Mouse (Mus musculus) myocyte (in vitro differentiated cells): ENCODE data around the gene Tmem266. TPM values are rescaled to one million over a fixed set of nuclear protein-coding genes. Genes with fewer than 3 reads are reported as not detected.

Source experiments
- H3K27me3 ChIP-seq: one replicate; pipeline ENCODE4 v1.6.1; 2011; ENCODE audit not compliant: control insufficient read depth, insufficient read depth, insufficient read length
- H3K36me3 ChIP-seq: one replicate; pipeline ENCODE4 v1.6.1; 2011; ENCODE audit not compliant: control insufficient read depth, insufficient read depth
- H3K4me2 ChIP-seq: one replicate; pipeline ENCODE4 v1.6.1; 2011; ENCODE audit warnings: low read depth, control low read depth
- H3K4me3 ChIP-seq: one replicate; pipeline ENCODE4 v1.5.1; 2011; ENCODE audit warnings: mild to moderate bottlenecking, control low read depth, moderate library complexity
- H3K79me2 ChIP-seq: one replicate; pipeline ENCODE4 v1.6.1; 2011; ENCODE audit not compliant: control insufficient read depth, insufficient read depth
- H3ac ChIP-seq: one replicate; pipeline ENCODE4 v1.6.1; 2011; ENCODE audit not compliant: control insufficient read depth, insufficient read length
- CEBPB ChIP-seq: IDR thresholded peaks from 2 replicates; pipeline ENCODE4 v1.6.1; 2011; ENCODE audit warnings: mild to moderate bottlenecking, moderate library complexity; ENCODE audit not compliant: poor library complexity, insufficient read depth, severe bottlenecking
- E2F4 ChIP-seq: IDR thresholded peaks from one replicate; pipeline ENCODE4 v1.6.1; 2011; ENCODE audit warnings: mild to moderate bottlenecking, control low read depth, moderate library complexity; ENCODE audit not compliant: insufficient read depth
- MAX ChIP-seq: IDR thresholded peaks from one replicate; pipeline ENCODE4 v1.6.1; 2011; ENCODE audit warnings: low read depth, mild to moderate bottlenecking, control low read depth
- MYOD1 ChIP-seq, 3 experiments: IDR thresholded peaks; one replicate each; pipeline ENCODE4 v1.6.1; 2011; ENCODE audit warnings: control low read depth in 2 of 3, low read depth in 2 of 3, mild to moderate bottlenecking in 2 of 3, moderate library complexity in 1 of 3; ENCODE audit not compliant: insufficient read length in 2 of 3, control insufficient read depth in 1 of 3
- MYOG ChIP-seq, 3 experiments: IDR thresholded peaks; one replicate each; pipeline ENCODE4 v1.6.1; 2011; ENCODE audit warnings: control low read depth in 2 of 3, low read depth in 2 of 3, mild to moderate bottlenecking in 2 of 3; ENCODE audit not compliant: insufficient read length in 2 of 3, control insufficient read depth in 1 of 3, insufficient read depth in 1 of 3
- POLR2A ChIP-seq: IDR thresholded peaks from one replicate; pipeline ENCODE4 v1.6.1; 2011; ENCODE audit warnings: low read depth, mild to moderate bottlenecking, control low read depth, moderate library complexity; ENCODE audit not compliant: insufficient read length
- POLR2AphosphoS2 ChIP-seq: IDR thresholded peaks from one replicate; pipeline ENCODE4 v1.6.1; 2011; ENCODE audit warnings: low read depth, control low read depth; ENCODE audit not compliant: insufficient read length
- REST ChIP-seq: IDR thresholded peaks from one replicate; pipeline ENCODE4 v1.6.1; 2011; ENCODE audit warnings: mild to moderate bottlenecking, control low read depth, moderate library complexity; ENCODE audit not compliant: insufficient read depth, insufficient read length
- SRF ChIP-seq: IDR thresholded peaks from one replicate; pipeline ENCODE4 v1.6.1; 2011; ENCODE audit warnings: low read depth; ENCODE audit not compliant: control insufficient read depth, insufficient read length
- TCF12 ChIP-seq: IDR thresholded peaks from one replicate; pipeline ENCODE4 v1.6.1; 2011; ENCODE audit warnings: mild to moderate bottlenecking, control low read depth; ENCODE audit not compliant: poor library complexity, insufficient read depth, severe bottlenecking
- TCF3 ChIP-seq: IDR thresholded peaks from one replicate; pipeline ENCODE4 v1.6.1; 2011; ENCODE audit warnings: low read depth, control low read depth; ENCODE audit not compliant: insufficient read length
- USF1 ChIP-seq: IDR thresholded peaks from one replicate; pipeline ENCODE4 v1.6.1; 2011; ENCODE audit warnings: low read depth, mild to moderate bottlenecking, control low read depth, moderate library complexity
- polyA plus RNA-seq: library from polyadenylated mRNA; unstranded; fragments of >200 nt; fragmentation: generic; extraction: Trizol; gene quantifications from one replicate; pipeline ENCODE4 v1.2.1, GENCODE M21; 2012; ENCODE audit warnings: missing spikeins

The Tmem266 gene
- polyA plus RNA-seq, 1 experiment: not detected

DNA sequence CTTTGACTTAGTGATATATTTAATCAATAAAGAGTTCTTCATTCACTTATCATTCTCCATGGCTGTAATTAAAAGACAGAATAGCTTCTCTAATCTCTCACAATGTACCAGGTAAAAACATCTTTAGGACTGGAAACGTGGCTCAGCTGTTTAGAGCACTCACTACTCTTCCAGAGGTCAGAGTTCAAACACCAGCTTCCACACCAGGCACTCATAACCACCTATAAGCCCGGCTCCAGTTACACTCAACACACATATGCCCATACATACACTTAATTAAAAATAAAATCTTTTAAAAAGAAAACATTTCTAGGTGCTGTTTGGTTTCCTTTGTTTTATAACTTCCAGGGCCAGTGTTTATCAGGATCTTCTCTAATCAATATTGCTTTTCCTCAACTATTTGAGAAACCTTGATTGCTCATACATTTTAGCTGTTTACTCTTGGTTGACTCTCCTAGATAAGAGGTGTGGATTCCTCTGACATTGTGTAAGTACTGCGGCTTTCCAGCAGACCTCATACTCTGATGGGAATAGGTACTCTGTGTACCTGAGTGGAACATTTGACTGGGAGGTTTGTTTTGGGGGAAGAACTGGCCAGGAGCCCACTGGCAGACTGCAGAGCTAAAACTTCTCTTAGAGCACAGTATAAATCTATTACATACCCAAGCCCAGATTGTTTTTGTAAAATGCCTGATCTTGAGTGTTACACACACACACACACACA lies 37.1 kb upstream of the Tmem266 start:
- Histone ChIP-seq H3K4me3 (no peak overlapping the region), H3K79me2 (no peaks in the 10 kb centered on the region), H3ac (no peak overlapping the region), H3K4me2 (no peak overlapping the region), H3K27me3 (peaks cover 13% of the 10 kb centered on the region), H3K36me3 (no peaks in the 10 kb centered on the region)
- TF ChIP-seq POLR2AphosphoS2 (no peak), CEBPB (no peak), POLR2A (no peak)

DNA sequence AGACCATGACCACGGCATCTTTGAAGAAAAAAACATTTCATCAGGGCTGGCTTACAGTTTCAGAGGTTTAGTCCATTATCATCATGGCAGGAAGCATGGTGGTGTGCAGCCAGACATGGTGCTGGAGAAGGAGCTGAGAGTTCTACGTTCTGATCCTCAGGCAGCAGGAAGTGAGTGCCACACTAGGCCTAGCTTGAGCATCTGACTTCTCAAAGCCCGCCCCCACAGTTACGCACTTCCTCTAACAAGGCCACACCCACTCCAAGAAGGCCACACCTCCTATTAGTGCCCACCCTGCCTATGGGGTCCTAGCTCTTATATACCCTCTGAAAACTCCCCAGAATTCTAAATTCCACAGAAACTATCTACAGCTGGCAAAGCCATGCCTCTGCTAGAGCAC lies 34.7 kb upstream of the Tmem266 start:
- Histone ChIP-seq H3ac (no peak overlapping the region), H3K36me3 (no peaks in the 10 kb centered on the region), H3K27me3 (peaks cover 8% of the 10 kb centered on the region), H3K79me2 (no peaks in the 10 kb centered on the region), H3K4me3 (no peak overlapping the region), H3K4me2 (no peak overlapping the region)
- no peak for TF ChIP-seq MAX

- Histone ChIP-seq H3K79me2 (no peaks in the 10 kb centered on the region), H3ac (no peak overlapping the region), H3K27me3 (peaks cover 4% of the 10 kb centered on the region), H3K4me3 (no peak overlapping the region), H3K36me3 (no peaks in the 10 kb centered on the region), H3K4me2 (no peak overlapping the region)
- no peak for TF ChIP-seq SRF
- TF ChIP-seq USF1: no peak
- no peak for TF ChIP-seq POLR2A
- no peak for TF ChIP-seq MYOD1 (IDR thresholded peaks at IDR 0.05; ENCODE audit: control insufficient read depth in 1 of 3, insufficient read length in 2 of 3, low read depth in 2 of 3)
- TF ChIP-seq POLR2AphosphoS2: no peak
These were observed 30.5 kb upstream of the Tmem266 start for GRCm38 (mm10) chr9:55296221-55296620.

- TF ChIP-seq MYOG (IDR thresholded peaks at IDR 0.05; ENCODE audit: control insufficient read depth in 1 of 3, insufficient read depth in 1 of 3, insufficient read length in 2 of 3, low read depth in 2 of 3) (no peak), POLR2AphosphoS2 (no peak), POLR2A (no peak), MYOD1 (IDR thresholded peaks at IDR 0.05; ENCODE audit: control insufficient read depth in 1 of 3, insufficient read length in 2 of 3, low read depth in 2 of 3) (no peak), CEBPB (no peak), E2F4 (no peak), TCF3 (no peak), TCF12 (no peak), SRF (no peak), USF1 (no peak), MAX (no peak), REST (no peak)
- H3ac ChIP-seq: no peak overlapping the region
- H3K36me3 ChIP-seq: no peaks in the 10 kb centered on the region
- H3K27me3 ChIP-seq: no peaks in the 10 kb centered on the region
- no peak overlapping the region for H3K4me3 ChIP-seq
- no peak overlapping the region for H3K4me2 ChIP-seq
- H3K79me2 ChIP-seq: no peaks in the 10 kb centered on the region
These were observed 19.6 kb upstream of the Tmem266 start for GRCm38 (mm10) chr9:55307066-55307465.

DNA sequence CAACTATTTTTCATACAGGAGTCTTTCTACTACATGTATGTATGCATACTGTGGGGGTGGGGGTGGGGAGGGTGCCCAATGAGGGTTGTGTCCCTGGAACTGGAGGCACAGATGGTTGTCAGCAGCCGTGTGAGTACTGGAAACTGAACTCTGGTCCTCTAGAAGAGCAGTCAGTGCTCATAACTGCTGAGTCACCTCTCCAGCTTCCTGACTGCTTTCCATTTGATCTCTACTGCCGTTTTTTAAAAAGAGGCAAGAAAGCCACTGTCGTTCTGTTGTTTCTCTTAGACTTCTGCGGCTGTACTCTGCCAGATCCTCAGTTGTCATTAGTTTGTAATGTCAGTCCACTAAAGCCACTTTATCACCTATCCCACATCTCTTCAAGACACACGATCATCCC lies 19.2 kb upstream of the Tmem266 start:
- no peaks in the 10 kb centered on the region for H3K36me3 ChIP-seq
- no peak overlapping the region for H3K4me2 ChIP-seq
- no peak overlapping the region for H3ac ChIP-seq
- no peaks in the 10 kb centered on the region for H3K79me2 ChIP-seq
- no peak overlapping the region for H3K4me3 ChIP-seq
- no peaks in the 10 kb centered on the region for H3K27me3 ChIP-seq
- TF ChIP-seq TCF12 (no peak), REST (no peak), MAX (no peak), CEBPB (no peak), MYOD1 (IDR thresholded peaks at IDR 0.05; ENCODE audit: control insufficient read depth in 1 of 3, insufficient read length in 2 of 3, low read depth in 2 of 3) (no peak), TCF3 (no peak)

DNA sequence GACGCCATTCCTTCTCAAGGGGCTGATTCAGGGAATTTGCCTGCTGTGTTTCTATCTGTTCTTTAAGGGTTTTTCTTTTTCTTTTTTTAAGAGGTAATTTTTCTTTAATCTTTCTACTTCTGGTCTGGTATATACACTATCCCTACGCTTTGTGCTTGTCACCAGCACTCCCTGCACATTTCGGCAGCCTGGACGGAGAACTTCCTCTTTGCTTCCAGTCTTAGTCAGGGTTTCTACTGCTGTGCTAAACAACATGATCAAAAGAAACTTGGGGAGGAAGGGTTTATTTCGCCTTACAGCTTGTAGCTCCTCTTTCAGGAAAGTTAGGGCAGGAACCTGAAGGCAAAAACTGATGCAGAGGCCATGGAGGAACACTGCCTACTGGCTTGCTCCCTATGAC lies 18.3 kb upstream of the Tmem266 start:
- TF ChIP-seq POLR2AphosphoS2 (no peak), POLR2A (no peak), REST (no peak), CEBPB (no peak), MYOG (IDR thresholded peaks at IDR 0.05; ENCODE audit: control insufficient read depth in 1 of 3, insufficient read depth in 1 of 3, insufficient read length in 2 of 3, low read depth in 2 of 3) (no peak), TCF3 (no peak), TCF12 (no peak), E2F4 (no peak), MAX (no peak), MYOD1 (IDR thresholded peaks at IDR 0.05; ENCODE audit: control insufficient read depth in 1 of 3, insufficient read length in 2 of 3, low read depth in 2 of 3) (no peak), SRF (no peak), USF1 (no peak)
- H3K4me3 ChIP-seq: no peak overlapping the region
- H3ac ChIP-seq: no peak overlapping the region
- no peaks in the 10 kb centered on the region for H3K36me3 ChIP-seq
- H3K79me2 ChIP-seq: no peaks in the 10 kb centered on the region
- no peak overlapping the region for H3K4me2 ChIP-seq
- H3K27me3 ChIP-seq: no peaks in the 10 kb centered on the region
